ENCODE assay signal across 8 mouse cellular contexts in genomic region chr2:65818080-65818796, GRCm38 (mm10). TPM values are rescaled to one million over a fixed set of nuclear protein-coding genes. Genes with fewer than 3 reads are reported as not detected.
DNase-seq lines count a peak whose midpoint lies in the region; ATAC-seq and TF ChIP-seq lines count a peak whose summit lies in the region.

No protein-coding gene starts in this region.

- peak overlapping the region; percentile 40 for H3K4me2 ChIP-seq in embryonic facial prominence, embryonic 15.5 days (replicated peaks)
- H3K4me2 ChIP-seq in heart, postnatal 0 days (ENCODE audit: low read depth, low read length) = peak overlapping the region; percentile 52

- no peak overlapping the region for H3K9ac ChIP-seq in embryonic facial prominence, embryonic 15.5 days
- H3K9ac ChIP-seq in heart, postnatal 0 days (replicated peaks; ENCODE audit: low read depth, low read length) = no peak overlapping the region

- TF ChIP-seq EP300 in heart, postnatal 0 days (IDR thresholded peaks at IDR 0.05; ENCODE audit: low read depth) = no peak

- H3K27me3 ChIP-seq in spleen, adult 2 months (ENCODE audit: control insufficient read depth, insufficient read depth, low read length) = no peaks in the 10 kb centered on the region
- no peaks in the 10 kb centered on the region for H3K27me3 ChIP-seq in embryonic facial prominence, embryonic 15.5 days
- H3K27me3 ChIP-seq in heart, postnatal 0 days (ENCODE audit: control insufficient read depth, insufficient read depth, low read length) = no peaks in the 10 kb centered on the region

- WGBS in spleen, adult 2 months = 6% methylated on average over 20 of the region's 20 CpGs
- WGBS in embryonic facial prominence, embryonic 15.5 days = 20% methylated on average over 20 of the region's 20 CpGs
- 36% methylated on average over 20 of the region's 20 CpGs for WGBS in heart, postnatal 0 days

- no peak for TF ChIP-seq POLR2A in spleen, adult 2 months (IDR thresholded peaks at IDR 0.05; ENCODE audit: low read depth, low read length)

- no peaks in the 10 kb centered on the region for H3K9me3 ChIP-seq in embryonic facial prominence, embryonic 15.5 days (replicated peaks)
- no peaks in the 10 kb centered on the region for H3K9me3 ChIP-seq in heart, postnatal 0 days (replicated peaks; ENCODE audit: control insufficient read depth, low read length)

- DNase-seq in spleen, adult 2 months (ENCODE audit: low read depth in 1 of 2, low spot score in 2 of 2) = peak; percentile 3 to 69
- no peak for DNase-seq in spleen, postnatal 10 days (ENCODE audit: low spot score in 2 of 2)
- peak; percentile 52 for DNase-seq in heart, postnatal 0 days (ENCODE audit: low spot score)
- peak; percentile 18 to 36 for DNase-seq in kidney, postnatal 25 days
- peak; percentile 35 for DNase-seq in lung, postnatal 36 days
- peak; percentile 43 for DNase-seq in skeletal muscle tissue, adult 2 months (ENCODE audit: low read depth, low spot score)
- DNase-seq in urinary bladder, postnatal 36 days (ENCODE audit: low spot score in 2 of 2) = no peak

- peaks cover 2% of the 10 kb centered on the region; the same call in 1 of the 2 replicates for H3K4me1 ChIP-seq in spleen, adult 2 months (ENCODE audit: control insufficient read depth, insufficient read depth, insufficient read length)
- no peaks in the 10 kb centered on the region for H3K4me1 ChIP-seq in embryonic facial prominence, embryonic 15.5 days
- no peaks in the 10 kb centered on the region for H3K4me1 ChIP-seq in heart, postnatal 0 days (ENCODE audit: control insufficient read depth, insufficient read depth)

- H3K27ac ChIP-seq in spleen, adult 2 months (ENCODE audit: insufficient read depth, low read length) = no peak overlapping the region
- H3K27ac ChIP-seq in embryonic facial prominence, embryonic 15.5 days (replicated peaks) = peak overlapping the region; percentile 45
- 0 out of 2 replicates have a peak overlapping the region, but pooled peaks have one; percentile 9 for H3K27ac ChIP-seq in heart, postnatal 0 days (ENCODE audit: low read depth)

- H3K36me3 ChIP-seq in spleen, adult 2 months (ENCODE audit: control insufficient read depth, insufficient read depth, low read length) = no peaks in the 10 kb centered on the region
- H3K36me3 ChIP-seq in embryonic facial prominence, embryonic 15.5 days = no peaks in the 10 kb centered on the region
- H3K36me3 ChIP-seq in heart, postnatal 0 days (replicated peaks; ENCODE audit: control insufficient read depth, insufficient read depth, low read length) = no peaks in the 10 kb centered on the region

- TF ChIP-seq CTCF in spleen, adult 2 months (IDR thresholded peaks at IDR 0.05; ENCODE audit: extremely low read depth, insufficient read depth, insufficient read length, insufficient replicate concordance) = no peak
- no peak for TF ChIP-seq CTCF in heart, postnatal 0 days (IDR thresholded peaks at IDR 0.05; ENCODE audit: low read depth)

- ATAC-seq in embryonic facial prominence, embryonic 15.5 days (ENCODE audit: insufficient number of reproducible peaks, low FRiP score, low TSS enrichment, low read depth) = peak; percentile 86
- ATAC-seq in heart, postnatal 0 days (ENCODE audit: insufficient read depth, low read depth) = peak; percentile 68; the same call in 1 of the 2 replicates

- H3K4me3 ChIP-seq in spleen, adult 2 months (ENCODE audit: extremely low read depth, insufficient read depth, insufficient read length) = peak overlapping the region; percentile 36; the same call in 1 of the 2 replicates
- peak overlapping the region; percentile 31 for H3K4me3 ChIP-seq in embryonic facial prominence, embryonic 15.5 days (replicated peaks)
- peak overlapping the region; percentile 31 for H3K4me3 ChIP-seq in heart, postnatal 0 days (ENCODE audit: low read depth, low read length)

RNA-seq across cellular contexts. Expression of gene Csrnp3, which starts 27.3 kb away (rescaled TPM):
- polyA plus RNA-seq in spleen, adult 2 months (2012; rRNA removed) = not detected in 2 replicates
- polyA plus RNA-seq in embryonic facial prominence, embryonic 15.5 days (2015; fragmentation: Nextera tagmentation; extraction: Ambion mirVana) = 1.6 and 2.2 TPM in 2 replicates
- under 0.01 and 2.8 TPM in 2 replicates for total RNA-seq in heart, postnatal 0 days (2014; rRNA removed; ENCODE audit: low replicate concordance)
- polyA plus RNA-seq in heart, postnatal 0 days (2015; fragmentation: Nextera tagmentation; extraction: Ambion mirVana) = 0.18 and 0.40 TPM in 2 replicates

Comparison
In these comparisons a context has a peak if more than half of its experiments do, and no peak if none do; other contexts are left out.
1. DNase-seq: peak in spleen, adult 2 months (2 of 2), heart, postnatal 0 days (single experiment), kidney, postnatal 25 days (2 of 2), lung, postnatal 36 days (single experiment) and skeletal muscle tissue, adult 2 months (single experiment); none in spleen, postnatal 10 days (0 of 2) and urinary bladder, postnatal 36 days (0 of 2).
2. Peak in every context shown above with its lines, with median percentiles within 50 percentile points of each other: H3K4me3 ChIP-seq.